Mouse (Mus musculus) ES-Bruce4 (cell line): ENCODE data around the gene Ube2v1. TPM values are rescaled to one million over a fixed set of nuclear protein-coding genes. Genes with fewer than 3 reads are reported as not detected.

Experiments used
- H3K27ac ChIP-seq: 2 replicates; pipeline ENCODE4 v1.5.1; 2012; ENCODE audit warnings: low read length, inconsistent platforms; ENCODE audit not compliant: insufficient read depth
- H3K27me3 ChIP-seq: 2 replicates; pipeline ENCODE4 v1.6.1; 2012; ENCODE audit warnings: mild to moderate bottlenecking, low read length, inconsistent platforms; ENCODE audit not compliant: control insufficient read depth, poor library complexity, insufficient read depth, severe bottlenecking
- H3K36me3 ChIP-seq: 2 replicates; pipeline ENCODE4 v1.6.1; 2012; ENCODE audit warnings: inconsistent platforms, mild to moderate bottlenecking, low read length, moderate library complexity; ENCODE audit not compliant: control insufficient read depth, poor library complexity, insufficient read depth, severe bottlenecking
- H3K4me1 ChIP-seq: one replicate; pipeline ENCODE4 v1.8.1; 2011; ENCODE audit warnings: low read length; ENCODE audit not compliant: control insufficient read depth, insufficient read depth
- H3K4me3 ChIP-seq: 2 replicates; pipeline ENCODE4 v1.5.1; 2011; ENCODE audit warnings: low read depth, mild to moderate bottlenecking, low read length
- H3K9ac ChIP-seq: 2 replicates; pipeline ENCODE4 v1.6.1; 2012; ENCODE audit warnings: low read depth, mild to moderate bottlenecking, inconsistent platforms; ENCODE audit not compliant: poor library complexity, severe bottlenecking
- H3K9me3 ChIP-seq: replicated peaks from 2 replicates; pipeline ENCODE4 v1.6.1; 2012; ENCODE audit warnings: mild to moderate bottlenecking, low read length, inconsistent platforms; ENCODE audit not compliant: control insufficient read depth, poor library complexity, insufficient read depth, severe bottlenecking
- CTCF ChIP-seq: IDR thresholded peaks from one replicate; pipeline ENCODE4 v1.8.1; 2011; ENCODE audit warnings: low read depth, low read length
- EP300 ChIP-seq: IDR thresholded peaks from 2 replicates; pipeline ENCODE4 v1.6.1; 2011; ENCODE audit warnings: low read depth, low read length; ENCODE audit not compliant: insufficient read depth
- POLR2A ChIP-seq: IDR thresholded peaks from one replicate; pipeline ENCODE4 v1.8.1; 2011; ENCODE audit warnings: low read length; ENCODE audit not compliant: insufficient read depth
- polyA plus RNA-seq: library from polyadenylated mRNA; stranded (reverse); fragments of >200 nt; gene quantifications from 2 replicates; pipeline ENCODE4 v1.2.4, GENCODE M21; 2011; ENCODE audit warnings: low read depth; ENCODE audit not compliant: missing spikeins, insufficient read depth, insufficient read length

The Ube2v1 gene
- polyA plus RNA-seq, 1 experiment: 189 TPM

DNA sequence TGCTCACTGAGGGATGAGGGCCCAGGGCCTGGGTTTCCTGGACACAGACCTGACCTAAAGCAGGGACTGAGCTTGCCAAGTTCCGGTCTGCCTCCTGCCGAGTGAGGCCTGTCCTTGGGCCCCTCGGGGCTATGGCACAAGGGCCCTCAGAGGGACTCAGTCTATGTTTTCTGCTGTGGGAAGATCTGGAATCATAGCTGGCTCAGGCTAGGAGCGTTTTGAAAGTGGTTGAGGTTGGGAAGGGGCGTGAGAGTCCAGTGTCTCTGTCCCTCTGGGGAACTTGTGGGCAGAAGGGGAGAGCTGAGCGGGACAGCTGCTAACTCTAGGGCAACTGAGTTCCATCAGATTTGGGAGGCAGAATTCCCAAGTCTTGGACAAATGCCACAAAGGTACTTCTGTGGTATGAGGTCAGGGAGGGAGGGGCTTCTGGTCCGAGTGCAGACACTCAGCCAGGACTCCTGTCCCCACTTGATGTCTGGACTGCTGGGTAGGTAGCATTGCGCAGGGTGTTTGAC lies 31.4 kb downstream of the Ube2v1 start:
- Histone ChIP-seq H3K4me3 (no peak overlapping the region), H3K27me3 (no peaks in the 10 kb centered on the region), H3K9me3 (no peaks in the 10 kb centered on the region), H3K4me1 (no peaks in the 10 kb centered on the region), H3K9ac (no peak overlapping the region), H3K27ac (no peak overlapping the region), H3K36me3 (no peaks in the 10 kb centered on the region)
- TF ChIP-seq EP300 (no peak), POLR2A (no peak), CTCF (no peak)

DNA sequence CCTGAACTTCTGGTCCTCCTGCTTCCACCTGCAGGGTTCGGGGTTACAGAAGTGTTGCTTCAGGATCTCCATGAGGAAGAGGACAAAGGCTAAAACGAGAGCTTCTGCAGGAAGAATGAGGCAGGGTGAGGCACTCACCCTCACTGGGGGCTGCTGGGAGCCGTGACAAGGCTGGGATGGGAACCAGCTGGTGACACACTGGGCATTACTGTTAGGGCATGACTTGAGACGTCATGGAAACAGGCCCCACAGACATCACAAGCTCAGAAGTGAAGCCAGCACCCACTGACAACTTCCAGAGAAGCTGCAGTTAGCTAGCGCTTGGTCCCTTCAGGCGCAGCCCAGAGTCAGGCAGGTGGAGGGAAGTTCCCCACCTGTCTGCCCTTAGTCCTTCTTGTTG lies 32.0 kb downstream of the Ube2v1 start:
- H3K36me3 ChIP-seq: no peaks in the 10 kb centered on the region
- TF ChIP-seq POLR2A (no peak), EP300 (no peak), CTCF (no peak)
- H3K4me3 ChIP-seq: no peak overlapping the region
- no peaks in the 10 kb centered on the region for H3K9me3 ChIP-seq
- no peak overlapping the region for H3K9ac ChIP-seq
- no peak overlapping the region for H3K27ac ChIP-seq
- no peaks in the 10 kb centered on the region for H3K27me3 ChIP-seq
- no peaks in the 10 kb centered on the region for H3K4me1 ChIP-seq

DNA sequence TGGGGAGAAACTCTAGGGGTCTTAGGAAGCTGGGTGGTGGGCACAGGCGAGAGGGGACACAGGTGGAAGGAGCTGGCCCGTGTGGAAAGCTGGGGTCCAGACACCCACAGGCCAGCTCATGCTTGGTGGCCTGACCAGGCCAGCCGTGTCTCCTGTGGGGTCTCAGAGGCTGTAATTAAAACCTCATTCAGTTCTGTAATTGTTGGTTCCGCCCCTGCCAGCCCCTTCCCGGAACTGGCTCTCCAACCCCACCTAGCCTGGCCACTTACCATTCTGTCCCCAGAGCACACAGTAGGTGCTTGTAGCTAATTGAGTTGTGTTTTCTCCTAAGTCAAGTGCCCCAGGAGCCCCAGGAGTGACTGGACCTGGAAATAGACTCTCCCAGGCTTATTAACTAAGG lies 32.7 kb downstream of the Ube2v1 start:
- TF ChIP-seq POLR2A: no peak
- no peak for TF ChIP-seq EP300
- TF ChIP-seq CTCF: no peak
- Histone ChIP-seq H3K9ac (no peak overlapping the region), H3K9me3 (no peaks in the 10 kb centered on the region), H3K36me3 (no peaks in the 10 kb centered on the region), H3K4me1 (no peaks in the 10 kb centered on the region), H3K27me3 (no peaks in the 10 kb centered on the region), H3K27ac (no peak overlapping the region), H3K4me3 (no peak overlapping the region)

DNA sequence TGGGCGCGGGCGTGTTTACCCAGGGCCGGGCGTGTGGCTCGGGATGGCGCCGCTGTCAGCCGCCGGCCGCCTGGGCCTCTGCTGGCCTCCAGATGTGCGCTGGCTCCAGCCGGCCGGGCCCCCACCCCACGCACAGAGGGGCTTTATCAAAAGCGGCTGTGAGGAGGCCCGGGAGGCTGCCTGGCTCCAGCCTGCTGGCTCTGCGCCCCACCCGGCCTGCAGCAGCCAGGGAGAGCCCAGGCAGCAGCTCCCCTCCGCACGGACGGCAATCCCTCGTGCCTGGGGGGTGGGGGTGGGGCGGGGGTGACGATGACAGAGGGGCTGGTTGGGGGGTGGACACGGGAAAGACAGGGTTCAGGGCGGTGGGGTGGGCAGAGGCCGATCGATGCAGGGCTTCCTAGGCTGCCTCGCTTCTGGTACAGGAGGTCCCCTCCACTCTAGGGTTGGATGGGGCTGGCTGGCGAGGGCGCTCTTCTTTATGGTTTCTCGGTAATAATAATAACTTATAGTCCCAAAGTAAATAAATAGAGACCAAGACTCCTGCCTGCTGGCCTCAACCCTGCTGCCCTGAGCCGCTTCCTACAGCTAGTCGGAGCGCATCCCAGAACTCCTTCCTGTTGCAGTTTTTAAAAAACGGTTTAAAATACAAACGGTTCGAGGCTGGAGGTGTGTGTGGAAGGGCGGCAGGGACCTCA lies 34.3 kb downstream of the Ube2v1 start:
- Histone ChIP-seq H3K27me3 (no peaks in the 10 kb centered on the region), H3K4me1 (no peaks in the 10 kb centered on the region), H3K9ac (peak overlapping the region; percentile 69), H3K36me3 (no peaks in the 10 kb centered on the region), H3K27ac (no peak overlapping the region), H3K4me3 (peak overlapping the region; percentile 44), H3K9me3 (no peaks in the 10 kb centered on the region)
- TF ChIP-seq CTCF: no peak
- TF ChIP-seq POLR2A: no peak
- no peak for TF ChIP-seq EP300

GRCm38 (mm10) chr2:167596726-167597491 lies 35.0 kb downstream of the Ube2v1 start:
- TF ChIP-seq POLR2A (no peak), EP300 (no peak), CTCF (no peak)
- H3K4me1 ChIP-seq: no peaks in the 10 kb centered on the region
- no peaks in the 10 kb centered on the region for H3K36me3 ChIP-seq
- peak overlapping the region; percentile 69 for H3K9ac ChIP-seq
- no peaks in the 10 kb centered on the region for H3K9me3 ChIP-seq
- no peaks in the 10 kb centered on the region for H3K27me3 ChIP-seq
- no peak overlapping the region for H3K27ac ChIP-seq
- peak overlapping the region; percentile 44 for H3K4me3 ChIP-seq

- peak overlapping the region; percentile 47; the same call in 1 of the 2 replicates for H3K9ac ChIP-seq
- H3K4me1 ChIP-seq: no peaks in the 10 kb centered on the region
- H3K9me3 ChIP-seq: no peaks in the 10 kb centered on the region
- no peak overlapping the region for H3K27ac ChIP-seq
- H3K36me3 ChIP-seq: no peaks in the 10 kb centered on the region
- H3K4me3 ChIP-seq: no peak overlapping the region
- no peak for TF ChIP-seq CTCF
- TF ChIP-seq EP300: no peak
- TF ChIP-seq POLR2A: no peak
- no peaks in the 10 kb centered on the region for H3K27me3 ChIP-seq
These were observed 35.6 kb downstream of the Ube2v1 start for GRCm38 (mm10) chr2:167596262-167596661.
